Mouse (Mus musculus) MN1 (cell line): ENCODE results near the gene Ccnt2.
A peak's percentile ranks its signal among the peaks of the same experiment; 100 is the strongest.
"Not testable (repeated sequence)": the region's sequence is repeated elsewhere in the genome, so short reads cannot be mapped to it uniquely, and the experiment has no call there.

Experiments used
- DNase-seq: peaks from one replicate; pipeline ENCODE4 v3.0.0-alpha.2; 2016; ENCODE audit warnings: low spot score

The Ccnt2 gene

DNA sequence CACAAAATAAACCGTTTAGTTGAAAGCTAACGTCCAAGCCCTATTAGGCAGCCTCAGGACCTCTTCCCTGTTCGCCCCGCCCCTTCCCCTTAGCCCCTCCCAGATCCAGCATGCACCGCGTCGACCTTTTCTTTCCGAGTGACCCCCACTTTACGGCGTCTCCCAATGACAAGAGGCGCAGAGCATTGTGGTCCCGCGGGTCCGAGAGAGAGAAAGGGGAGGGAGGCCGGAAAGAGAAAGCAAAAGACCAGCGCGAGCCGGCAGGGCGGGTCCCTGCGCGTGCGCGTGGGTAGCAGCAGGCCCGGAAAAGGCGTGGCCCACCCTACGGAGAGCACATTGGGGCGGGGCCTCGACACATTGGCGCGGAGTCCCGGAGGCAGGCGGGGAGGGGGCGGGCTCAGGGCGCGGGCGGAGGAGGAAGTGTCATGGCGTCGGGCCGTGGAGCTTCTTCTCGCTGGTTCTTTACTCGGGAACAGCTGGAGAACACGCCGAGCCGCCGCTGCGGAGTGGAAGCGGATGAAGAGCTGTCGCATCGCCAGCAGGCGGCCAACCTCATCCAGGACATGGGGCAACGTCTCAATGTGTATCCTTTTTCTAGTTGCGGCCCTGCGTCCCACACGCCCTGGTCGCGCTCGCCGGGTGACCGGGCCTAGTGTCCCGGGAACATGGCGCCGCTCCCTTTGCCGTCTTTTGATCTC lies at the start of gene Ccnt2:
Ccnt2 (plus strand) TSS at position 362 of the 698 bp plus-strand sequence.
- peak; percentile 99 for DNase-seq

DNA sequence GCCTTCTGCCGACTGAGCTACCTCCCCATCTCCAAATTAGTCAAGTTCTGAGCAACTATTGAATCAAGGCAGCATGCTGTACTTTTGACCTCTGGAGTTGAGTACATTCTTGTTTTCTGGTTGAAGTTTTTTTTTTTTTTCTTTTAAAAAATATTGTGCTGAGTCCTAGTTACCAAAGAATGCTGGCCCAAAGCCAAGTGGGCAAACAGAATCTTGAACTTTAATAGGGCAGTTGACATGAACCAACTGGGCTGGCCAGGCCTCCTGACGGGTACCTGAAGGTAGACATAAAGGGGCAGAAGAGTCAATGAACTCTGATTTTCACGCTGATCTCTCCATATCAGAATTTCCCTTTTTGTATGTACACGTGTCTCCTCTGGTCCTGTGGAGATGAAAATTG lies 44.9 kb upstream of the Ccnt2 start, which contains the start of gene Acmsd:
Acmsd (plus strand) TSS at position 318 of the 400 bp plus-strand sequence.
- DNase-seq, result no peak

DNA sequence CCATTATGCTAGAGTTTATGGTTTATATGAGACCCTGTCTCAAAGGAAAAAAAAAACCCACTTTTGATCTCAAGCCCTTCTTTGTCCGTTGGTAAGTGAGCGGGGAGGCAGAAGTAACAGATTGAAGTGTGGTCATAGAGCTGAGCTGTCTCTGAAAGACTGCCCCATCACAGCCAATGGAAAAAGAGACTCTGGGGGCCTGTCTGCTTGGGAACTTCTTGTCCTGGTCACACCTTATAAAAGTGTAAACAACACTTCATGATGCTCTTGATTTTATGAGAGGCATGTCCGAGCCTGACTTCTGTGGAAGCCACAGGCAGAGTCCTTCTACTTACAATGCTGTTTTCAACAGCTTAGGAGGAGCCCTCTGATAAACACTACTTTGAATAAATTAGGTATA lies 42.9 kb upstream of the Ccnt2 start:
- DNase-seq, result no peak

DNA sequence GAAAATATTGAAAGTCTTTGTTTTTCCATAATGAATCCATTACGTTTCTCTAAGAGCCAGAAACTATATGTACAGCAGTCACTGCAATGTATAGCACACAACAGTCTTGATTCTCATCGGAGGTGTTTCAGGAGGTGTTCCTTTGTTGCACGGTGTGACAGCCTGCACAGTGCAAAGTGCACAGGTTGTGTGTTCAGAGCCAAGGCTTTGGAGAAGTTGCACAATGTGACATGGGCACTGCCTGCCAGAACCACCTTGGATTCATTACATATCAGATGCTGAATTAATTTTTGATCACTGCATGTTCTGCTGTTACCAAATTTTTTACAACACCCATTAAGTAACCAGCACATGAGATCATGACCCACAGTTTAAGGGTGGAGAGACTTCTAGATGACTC lies 41.5 kb upstream of the Ccnt2 start:
- no peak for DNase-seq

DNA sequence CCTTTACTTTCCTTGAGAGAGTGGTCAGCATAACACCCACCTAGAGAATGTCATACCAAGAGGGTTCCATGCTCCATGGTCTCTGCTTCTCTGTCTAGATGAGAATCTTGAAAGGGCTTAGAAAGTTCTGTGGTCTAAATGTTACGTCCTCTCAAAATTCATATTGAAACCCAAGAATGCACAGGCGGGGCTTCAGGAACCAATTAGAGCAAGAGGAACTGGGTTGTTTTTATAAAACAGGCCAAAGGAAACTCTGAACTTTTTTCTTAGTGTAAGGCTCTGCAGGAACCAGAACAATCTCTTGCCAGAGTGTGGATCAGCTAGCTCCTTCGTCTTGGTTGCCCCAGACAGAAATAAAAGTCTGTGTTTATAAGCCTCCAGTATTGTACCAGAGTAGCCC lies 41.1 kb upstream of the Ccnt2 start:
- DNase-seq, result no peak

DNA sequence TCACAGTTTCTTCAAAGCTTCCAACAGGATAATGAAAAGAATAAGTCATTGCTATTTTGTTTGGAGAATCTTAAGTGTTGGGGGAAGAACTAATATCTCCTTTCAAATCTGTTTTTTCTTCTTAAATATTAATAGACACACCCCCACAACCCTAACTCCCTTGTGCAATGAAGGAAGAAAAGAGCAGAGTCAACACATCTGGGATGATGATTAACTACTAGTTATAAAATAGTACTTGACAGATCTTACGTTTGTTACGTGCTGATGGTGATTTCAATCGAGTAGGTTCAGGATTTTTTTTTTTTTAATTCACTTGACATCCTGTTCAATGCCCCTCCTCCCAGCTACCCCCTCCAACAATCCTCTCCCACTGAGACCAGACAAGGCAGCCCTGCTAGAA lies 38.6 kb upstream of the Ccnt2 start:
- no peak for DNase-seq

DNA sequence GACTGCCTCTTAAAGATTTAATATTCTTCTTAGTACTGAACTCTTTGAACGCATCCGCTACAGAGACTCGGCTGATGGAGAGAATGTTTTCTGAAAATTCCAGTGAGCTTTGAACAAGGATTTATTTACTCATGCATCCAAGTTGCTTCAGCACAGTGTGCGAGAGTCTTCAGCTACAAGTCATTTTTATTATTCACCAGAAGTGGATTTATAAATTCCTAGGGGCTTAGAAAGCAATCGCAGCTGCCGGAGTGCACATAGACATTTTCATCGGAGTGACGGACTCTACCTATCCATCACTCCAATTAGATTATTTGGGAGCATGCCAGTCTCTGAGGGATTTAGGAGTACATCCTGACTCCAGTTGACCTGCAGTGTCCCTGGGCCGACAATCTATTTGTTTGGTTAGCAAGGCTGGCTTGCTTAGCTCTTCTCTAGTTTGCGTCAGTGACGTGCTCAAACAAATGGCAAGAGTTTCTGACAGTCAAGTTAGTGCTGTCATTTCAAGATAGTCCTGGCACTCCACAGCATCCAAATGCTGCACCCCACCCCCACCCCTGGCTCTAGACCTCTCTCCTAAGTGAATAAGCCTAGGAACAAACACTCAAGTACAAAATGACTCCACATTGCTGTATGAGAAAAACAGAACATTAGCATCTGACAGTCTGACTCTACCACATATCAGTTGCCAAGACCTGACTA lies 23.4 kb upstream of the Ccnt2 start:
- no peak for DNase-seq

DNA sequence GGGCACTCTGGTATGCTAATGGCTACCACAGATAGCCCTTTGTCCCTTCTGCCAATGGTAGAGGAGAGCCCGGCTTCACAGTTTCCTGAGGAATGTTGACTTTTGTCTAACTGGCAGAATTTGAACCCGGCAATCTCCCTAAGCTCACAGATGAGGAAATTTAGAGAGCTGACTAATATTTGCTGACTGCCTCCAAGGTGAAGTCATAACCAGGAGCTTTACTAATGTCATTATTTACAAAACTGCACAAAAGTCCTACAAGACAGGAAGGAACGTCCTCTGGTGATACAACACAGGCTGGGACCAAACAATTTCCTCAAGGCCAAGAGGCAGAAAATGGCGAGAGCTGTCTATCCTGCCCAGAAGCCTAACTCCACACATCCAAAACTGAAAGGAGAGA lies 18.2 kb upstream of the Ccnt2 start:
- no peak for DNase-seq

DNA sequence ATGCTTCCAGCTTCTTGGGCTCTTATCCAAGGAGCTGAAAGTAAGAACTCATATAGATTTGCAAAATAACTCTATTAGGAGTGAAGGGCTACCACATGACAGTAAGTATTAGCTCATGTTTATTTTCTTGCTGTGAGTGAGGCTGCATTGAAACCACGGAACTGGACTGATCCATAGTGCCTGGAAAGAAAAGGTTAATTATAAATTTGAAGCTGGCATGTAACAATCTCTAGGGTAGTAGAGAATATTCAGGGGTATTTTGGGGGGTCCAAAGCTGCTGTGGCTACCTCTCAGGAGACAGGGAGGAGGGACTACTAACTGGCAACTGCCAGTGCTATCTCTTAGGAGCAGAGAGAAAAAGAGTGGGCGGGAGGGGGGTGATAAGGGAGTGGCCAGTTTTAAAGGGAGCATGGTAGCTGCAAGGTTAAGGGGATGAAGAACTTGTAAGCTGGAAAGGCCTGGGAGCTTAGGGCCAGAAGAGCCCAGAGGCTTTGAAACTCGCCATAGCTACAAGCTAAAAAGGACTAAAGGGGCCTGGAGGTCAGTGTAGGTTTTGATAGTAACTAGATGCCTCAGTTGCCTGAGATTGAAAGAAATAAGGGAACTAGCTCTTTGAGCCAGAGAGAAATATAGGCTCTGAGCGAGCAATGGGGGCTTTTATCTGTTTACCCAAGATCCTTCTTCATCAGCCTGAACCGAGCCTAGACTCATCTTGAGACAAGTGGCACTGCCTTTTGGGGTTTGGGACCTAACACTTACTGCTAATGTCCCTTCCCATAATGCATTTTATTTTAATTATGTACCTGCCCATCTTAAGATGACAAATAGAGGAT lies 17.4 kb upstream of the Ccnt2 start:
- no peak for DNase-seq

DNA sequence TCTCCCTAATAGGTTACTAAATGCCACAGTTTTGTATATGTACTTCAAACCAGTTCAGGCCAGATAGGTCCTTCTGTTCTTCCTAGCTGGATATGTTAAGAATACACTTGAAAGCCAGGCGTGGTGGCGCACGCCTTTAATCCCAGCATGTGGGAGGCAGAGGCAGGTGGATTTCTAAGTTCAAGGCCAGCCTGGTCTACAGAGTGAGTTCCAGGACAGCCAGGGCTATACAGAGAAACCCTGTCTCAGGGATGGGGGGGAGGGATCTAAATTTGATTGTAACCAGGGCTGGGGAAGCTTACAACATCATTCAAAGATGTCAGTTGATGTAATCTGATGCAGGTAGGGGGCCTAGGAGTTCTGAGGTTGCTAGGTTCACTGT lies 16.8 kb upstream of the Ccnt2 start:
- not testable (repeated sequence) for DNase-seq

DNA sequence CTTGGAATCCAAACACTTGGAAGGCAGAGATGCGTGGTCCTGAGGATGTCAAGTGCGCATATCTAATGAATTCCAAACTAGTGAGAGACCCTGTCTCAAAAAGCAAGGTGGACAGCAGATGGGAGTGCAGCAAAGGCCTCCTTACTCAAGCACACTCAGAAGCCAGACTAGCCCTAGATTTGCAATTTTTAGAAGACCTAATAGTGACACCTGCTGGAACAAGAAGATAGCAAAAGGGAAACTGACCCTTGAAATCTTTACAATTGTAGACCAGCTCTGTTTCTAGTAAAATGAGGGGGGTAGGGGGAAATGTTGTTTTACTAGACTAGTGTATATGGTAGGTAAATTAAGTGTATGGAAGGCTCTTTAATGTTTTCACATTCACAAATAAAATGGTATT lies 8.5 kb upstream of the Ccnt2 start:
- peak; percentile 71 for DNase-seq

DNA sequence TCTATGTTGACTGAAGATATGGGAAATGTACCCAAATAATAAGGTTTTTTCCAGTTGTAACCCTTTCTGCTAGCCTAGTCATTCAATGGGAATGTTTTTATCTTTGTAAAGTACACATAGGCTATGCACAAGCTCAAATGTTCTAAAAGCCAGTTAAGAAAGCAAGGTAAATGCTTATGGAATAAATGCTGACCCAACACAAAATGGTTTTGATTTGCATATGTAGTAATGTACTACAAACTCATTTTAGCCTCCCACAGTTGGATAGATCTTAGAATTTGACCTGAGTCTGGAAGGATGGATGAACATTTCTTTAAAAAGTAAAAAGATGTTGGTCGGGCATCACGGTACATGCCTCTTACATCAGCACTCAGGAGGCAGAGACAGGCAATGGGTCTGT lies 7.2 kb upstream of the Ccnt2 start:
- DNase-seq, result no peak

DNA sequence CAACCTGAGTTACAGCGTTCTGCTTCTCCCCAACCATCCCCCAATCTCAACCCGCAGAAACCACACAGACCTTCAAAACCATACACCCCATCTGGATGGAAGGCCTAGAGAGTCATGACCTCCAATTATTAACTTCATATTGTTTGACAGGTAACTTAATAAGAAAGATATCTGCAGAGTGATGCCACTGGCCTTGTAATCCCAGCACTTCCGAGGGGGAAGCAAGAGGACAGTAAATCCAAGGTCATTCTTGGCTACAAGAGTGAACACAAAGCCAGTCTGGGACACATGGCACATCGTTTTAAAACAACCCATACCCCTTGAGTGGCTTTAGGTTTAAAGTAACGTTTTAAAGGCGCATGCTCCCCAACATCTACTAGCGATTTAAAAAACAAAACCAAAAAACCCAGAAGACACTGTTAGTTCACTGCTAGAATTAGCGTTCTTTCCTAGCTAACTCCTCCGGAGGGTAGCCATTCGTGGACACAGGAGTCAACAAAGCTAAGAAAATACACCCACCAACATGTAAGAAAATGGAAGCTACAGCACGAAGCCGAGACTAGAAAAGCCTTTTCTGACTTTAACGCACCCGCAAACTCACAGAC lies 664 bp upstream of the Ccnt2 start:
- no peak for DNase-seq

DNA sequence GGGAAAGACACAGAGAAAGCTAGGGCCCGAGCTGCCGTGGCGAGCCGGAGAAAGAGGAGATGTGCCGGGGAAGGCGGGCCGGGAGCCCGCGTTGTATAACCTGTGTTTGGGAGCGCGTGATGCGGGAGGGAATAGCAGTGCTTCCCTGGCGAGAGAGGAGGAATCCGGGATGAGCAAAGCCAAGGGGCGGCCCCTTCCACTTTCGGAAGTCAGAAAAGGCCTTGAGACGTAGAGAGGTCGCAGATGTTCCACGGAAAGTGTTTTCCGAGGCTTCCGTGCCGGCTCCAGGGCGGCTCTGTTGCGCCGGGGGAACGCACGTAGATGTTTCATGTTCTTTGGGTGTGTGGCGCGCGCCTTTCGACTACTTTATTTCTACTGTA lies 527 bp downstream of the Ccnt2 start:
- DNase-seq, result peak; percentile 62

DNA sequence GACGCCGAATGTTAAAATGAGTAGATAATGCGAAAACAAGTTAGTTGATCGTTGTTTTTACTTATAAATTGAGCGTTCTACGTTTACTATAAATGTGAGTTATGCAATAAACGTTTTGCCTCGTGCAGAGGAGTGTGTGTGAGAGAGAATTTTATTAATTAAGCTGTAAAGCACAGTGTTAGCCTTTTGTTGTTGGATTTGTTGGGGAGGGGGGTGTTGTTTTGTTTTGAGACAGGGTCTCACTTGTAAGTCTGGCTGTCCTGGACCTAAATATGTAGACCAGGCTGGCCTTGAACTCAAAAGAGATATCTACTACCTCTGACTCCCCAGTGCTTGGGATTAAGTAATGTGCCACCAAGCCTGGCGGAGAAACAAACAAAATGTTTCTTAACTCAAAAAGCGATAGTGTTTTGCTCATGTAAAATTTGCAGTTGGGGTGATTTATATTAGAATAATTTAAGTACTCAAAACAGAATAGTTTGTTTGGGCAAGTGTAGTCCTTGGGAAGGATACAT lies 1.3 kb downstream of the Ccnt2 start:
- no peak for DNase-seq

DNA sequence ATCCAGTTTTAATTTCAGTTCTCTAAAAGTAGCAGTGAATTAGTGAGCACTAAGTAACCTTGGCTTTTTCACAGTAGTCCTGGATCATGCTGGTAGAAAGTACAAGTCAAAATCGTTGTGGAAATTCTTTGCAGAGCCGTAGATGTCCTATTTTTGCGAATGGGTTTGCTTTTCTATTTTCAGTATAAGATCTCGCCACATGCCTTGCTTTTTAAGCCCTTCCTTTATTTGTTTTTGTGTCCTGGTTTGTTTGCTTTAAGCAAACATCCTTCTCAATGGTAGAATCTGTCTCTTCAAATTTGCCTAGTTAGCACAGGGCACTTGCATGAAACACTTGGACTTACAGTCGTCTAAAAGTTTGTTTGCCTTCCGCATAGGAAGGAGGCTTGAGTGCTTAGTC lies 2.3 kb downstream of the Ccnt2 start:
- DNase-seq, result no peak

DNA sequence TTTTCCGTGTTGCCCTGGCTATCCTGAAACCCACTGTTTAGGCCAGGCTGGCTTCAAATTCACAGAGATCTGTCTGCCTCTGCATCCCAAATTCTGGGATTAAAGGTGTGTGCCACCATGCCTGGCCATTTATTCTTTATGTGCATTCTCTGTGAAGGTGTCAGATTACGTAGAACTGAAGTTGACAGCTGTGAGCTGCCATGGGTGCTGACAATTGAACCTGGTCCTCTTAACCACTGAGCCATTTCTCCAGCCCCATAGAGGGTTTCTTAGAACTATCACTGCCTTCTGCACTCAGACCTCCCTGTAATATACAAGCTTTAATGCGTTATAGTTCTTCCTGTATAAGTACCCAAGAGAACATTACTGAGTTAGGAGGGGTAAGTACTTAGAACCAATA lies 4.6 kb downstream of the Ccnt2 start:
- no peak for DNase-seq

DNA sequence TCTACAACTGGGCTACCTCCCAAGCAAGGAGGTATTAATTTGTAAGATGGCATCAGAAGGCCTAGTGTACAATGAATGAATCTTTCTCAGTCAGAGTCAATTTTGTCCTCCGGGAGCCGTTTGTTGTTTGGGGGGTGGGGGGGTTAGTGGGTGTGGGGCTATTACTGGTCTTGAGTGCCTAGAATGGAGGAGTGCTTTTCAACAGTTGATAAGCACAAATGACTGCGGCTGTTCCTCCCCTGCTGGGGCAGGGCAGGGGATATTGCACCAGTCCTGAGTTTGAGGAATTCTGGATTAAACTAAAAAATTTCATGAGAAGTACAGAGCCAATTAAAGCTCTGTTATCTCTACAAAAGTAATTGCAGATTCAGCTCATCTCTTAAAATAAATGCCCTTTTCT lies 6.2 kb downstream of the Ccnt2 start:
- DNase-seq, result no peak

DNA sequence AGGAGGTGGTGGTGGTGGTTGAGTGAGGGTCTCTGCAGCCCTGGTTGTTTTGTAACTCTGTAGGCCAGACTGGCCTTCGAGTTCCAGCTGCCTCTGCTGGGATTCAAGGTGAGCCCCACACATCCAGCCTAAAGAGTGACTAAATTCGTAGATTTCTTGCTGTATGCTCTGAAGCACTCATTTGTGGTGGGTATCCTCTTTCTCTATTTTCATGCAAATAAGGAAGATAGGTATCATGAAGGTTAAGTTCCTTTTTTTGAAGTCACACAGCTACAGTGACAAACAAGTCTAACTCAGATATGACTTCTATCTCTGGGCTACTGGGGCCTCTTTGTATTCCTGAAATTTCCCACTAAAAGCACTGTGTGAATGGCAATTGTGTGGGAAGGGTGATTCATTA lies 6.9 kb downstream of the Ccnt2 start:
- no peak for DNase-seq

DNA sequence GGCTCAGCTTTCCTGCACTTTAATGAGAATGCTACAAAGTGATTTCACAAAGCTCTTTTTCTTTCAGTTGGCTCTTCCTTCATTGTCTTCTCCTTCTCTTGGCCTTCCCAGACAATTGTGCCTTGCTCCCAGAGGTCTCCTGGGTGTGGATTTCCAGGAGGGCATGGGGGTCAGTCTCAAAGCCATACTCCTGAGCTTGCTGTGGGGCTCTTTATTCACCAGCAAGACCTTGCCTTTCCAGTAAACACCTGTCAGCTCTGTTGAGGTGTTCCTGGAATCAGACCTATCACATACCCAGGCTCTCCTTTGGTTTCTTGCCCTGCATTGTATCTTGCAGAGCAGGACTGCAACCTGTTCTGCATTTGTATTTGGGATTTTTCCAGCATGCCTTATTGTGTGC lies 9.9 kb downstream of the Ccnt2 start:
- no peak for DNase-seq

DNA sequence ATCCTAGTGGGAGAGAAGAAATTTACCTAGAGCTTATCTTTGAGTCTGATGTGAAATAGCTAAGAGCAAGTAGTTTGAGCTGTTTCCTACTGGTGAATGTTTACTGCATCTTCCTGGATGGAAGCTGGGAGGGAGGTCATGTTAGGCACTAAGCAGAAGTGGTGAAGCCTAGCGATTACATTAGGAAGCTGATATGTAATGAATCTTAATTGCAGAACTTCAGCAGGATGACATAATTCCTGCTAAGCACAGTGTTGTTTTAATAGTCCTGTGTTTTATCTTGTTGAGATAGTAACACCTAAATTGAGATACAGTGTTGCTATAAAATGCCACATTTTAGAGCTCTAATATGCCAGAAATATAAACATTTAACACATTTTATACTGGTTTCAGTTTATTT lies 11.9 kb downstream of the Ccnt2 start:
- DNase-seq, result no peak

DNA sequence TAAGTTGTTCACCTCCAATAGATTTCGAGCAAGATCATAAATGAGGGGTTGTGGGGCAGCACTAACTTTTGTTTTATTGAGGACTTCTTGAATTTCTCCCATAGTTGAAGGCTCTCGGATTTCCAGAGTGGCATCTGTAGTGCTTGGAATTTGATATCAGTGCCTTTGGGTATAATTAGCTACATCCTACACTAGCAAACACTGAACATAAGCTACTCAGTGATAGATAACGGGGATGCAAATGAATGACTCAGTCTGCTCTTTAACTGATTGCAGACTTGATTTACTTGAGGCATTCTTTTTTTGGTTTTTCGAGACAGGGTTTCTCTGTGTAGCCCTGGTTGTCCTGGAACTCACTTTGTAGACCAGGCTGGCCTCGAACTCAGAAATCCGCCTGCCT lies 15.0 kb downstream of the Ccnt2 start:
- DNase-seq, result no peak
